Mouse (Mus musculus) heart, postnatal 14 days (tissue): ENCODE data around the gene Mgst3. TPM values are rescaled to one million over a fixed set of nuclear protein-coding genes. Genes with fewer than 3 reads are reported as not detected.

ENCODE experiments used
- DNase-seq, 2 experiments: peaks; one replicate each; pipeline ENCODE4 v3.0.0; 2021 to 2022
- intact Hi-C: fragments of 180-260 bp; cut with DNase I; formaldehyde crosslinking; loops from one replicate; pipeline ENCODE4 v1.15.1; 2025
- total RNA-seq, 2 experiments: library from RNA; stranded (reverse); gene quantifications; 2 replicates each; pipeline ENCODE4 v1.2.3; 2021

Mgst3 gene
- total RNA-seq, 2 experiments from 2014 or later = 217 to 220 TPM

DNA sequence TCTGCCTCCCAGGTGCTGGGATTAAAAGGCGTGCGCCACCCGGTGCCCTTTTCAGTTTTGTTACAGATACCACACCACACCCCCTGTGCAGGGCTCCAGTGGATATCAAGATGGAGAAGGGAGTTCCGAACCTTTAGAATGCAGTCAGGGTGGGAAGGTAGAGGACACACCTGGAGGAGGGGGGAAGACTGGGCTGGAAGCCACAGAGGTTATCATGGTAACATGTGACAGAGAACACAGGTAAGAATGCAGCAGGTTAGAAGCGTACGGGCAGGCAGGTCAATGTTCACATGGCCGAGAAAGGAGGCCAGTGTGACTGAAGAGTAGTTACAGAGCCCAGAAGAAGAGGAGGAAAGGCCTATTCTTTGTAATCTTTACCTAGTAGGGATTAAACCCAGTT is 4.1 kb downstream of the Mgst3 start:
- intact Hi-C loops = no loop called here
- DNase-seq = no peak

DNA sequence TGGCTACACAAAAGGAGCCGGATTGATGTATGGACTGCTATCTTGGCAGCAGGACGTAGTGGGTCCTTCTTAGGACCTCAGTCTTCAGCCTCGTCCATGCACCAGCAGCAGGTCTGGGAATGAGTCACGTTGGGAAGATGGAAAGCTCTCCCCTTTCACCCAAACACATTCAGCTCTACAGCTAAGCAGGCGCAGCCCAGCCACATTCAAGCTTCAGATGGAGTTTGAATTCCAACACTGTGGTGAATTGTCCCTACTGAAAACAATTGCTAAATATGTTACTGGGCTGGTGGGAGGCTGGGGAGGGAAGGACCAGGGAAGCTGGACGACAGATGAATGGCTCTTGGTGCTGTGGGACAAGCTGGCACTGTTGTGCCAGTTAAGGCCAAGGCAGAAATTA is 5.1 kb downstream of the Mgst3 start:
- intact Hi-C loops = no loop called here
- no peak for DNase-seq

DNA sequence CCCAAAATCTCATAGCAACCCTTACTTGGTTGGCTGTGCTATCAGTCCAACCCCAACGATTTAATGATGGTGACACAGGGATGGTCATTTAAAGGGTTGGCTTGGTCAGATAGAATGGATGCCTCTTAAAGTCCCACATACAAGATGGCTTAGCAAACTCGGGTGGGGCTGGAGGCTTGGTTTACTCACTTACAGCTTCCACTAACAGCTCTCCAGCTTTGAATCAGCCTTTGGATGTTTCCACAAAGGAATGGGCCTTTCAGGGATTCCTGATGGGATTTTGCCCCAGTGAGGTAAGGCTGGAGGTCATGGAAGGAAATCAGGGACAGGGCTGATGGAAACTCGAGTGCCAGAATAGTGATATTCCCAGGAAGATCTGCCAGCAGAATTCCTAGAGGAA is 5.8 kb downstream of the Mgst3 start:
- intact Hi-C loops = no loop called here
- DNase-seq = no peak

DNA sequence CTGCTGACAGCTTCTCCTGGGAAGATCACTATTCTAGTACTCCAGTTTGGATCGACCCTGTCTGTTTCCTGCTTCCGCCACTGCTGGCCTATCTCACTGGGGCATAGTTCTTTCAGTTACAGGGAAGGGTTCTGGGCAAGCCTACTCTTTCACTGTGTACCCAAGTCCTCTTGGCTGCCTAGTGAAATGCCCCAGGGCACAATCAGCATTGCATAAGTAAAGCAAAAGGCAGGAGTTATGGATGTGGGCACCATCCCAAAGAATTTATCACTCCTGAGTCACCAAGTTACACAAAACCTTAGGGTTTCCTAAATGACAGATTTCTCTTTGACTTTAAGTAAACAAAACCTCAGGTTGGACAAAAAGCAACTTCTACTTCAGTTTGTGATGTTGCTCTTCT is 6.3 kb downstream of the Mgst3 start:
- DNase-seq = no peak
- intact Hi-C loops = no loop called here

DNA sequence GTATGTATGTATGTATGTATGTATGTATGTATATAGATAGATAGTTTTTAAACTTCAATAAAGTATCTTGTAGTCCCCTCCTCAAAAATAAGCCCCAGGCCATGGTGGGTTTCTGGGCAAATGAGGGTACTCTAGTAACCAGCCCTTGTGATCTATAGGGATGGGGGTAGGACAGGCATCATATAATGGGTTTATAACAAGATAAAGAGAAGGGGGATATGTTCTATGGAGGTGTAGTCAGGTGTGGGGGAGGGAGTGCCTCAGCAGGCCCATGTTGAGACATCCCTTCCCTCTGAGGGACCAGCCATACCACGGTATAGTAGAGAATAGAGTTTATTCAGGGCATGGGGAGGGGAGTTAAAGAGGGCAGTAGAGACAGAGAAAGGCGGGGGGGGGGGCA is 7.2 kb downstream of the Mgst3 start:
- no peak for DNase-seq
- intact Hi-C loops = no loop called here

DNA sequence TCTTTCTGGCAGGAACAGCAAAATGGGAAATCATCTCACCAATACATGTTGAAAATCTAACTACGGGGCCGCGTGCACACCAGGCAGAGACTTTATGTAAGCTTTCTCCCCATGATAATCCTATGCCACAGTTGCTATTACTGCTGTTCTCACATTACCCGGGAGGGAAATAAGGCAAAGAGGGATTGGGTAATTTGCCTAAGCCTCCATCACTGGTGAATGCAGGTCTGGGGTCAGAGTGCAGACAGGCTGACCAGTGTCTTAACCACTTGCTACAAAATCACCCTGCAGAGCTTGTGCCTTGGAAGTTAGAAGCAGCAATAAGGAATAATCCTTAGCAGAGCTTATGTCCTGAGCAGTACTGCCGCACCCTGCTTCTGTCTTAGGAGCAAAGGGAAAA is 8.0 kb downstream of the Mgst3 start:
- intact Hi-C loops = no loop called here
- DNase-seq = no peak

DNA sequence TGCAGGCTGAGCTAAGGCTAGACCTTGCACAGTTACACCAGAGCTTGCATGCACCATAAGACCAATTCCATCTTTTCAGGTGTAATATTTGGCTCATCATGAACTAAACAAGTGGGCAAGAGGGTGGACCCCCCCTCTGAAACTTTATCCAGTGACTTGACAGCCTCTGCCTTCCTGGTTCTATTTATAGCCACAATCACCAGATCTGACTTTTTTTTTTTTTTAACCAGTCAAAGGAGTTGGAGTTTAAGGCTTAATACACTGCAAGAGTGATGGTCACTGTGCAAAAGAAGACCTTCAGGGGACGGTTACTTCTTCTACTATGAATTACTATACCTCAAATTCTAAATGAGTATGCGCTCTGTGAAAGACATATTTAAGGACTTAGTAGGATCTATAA is 8.4 kb downstream of the Mgst3 start:
- intact Hi-C loops = no loop called here
- no peak for DNase-seq

DNA sequence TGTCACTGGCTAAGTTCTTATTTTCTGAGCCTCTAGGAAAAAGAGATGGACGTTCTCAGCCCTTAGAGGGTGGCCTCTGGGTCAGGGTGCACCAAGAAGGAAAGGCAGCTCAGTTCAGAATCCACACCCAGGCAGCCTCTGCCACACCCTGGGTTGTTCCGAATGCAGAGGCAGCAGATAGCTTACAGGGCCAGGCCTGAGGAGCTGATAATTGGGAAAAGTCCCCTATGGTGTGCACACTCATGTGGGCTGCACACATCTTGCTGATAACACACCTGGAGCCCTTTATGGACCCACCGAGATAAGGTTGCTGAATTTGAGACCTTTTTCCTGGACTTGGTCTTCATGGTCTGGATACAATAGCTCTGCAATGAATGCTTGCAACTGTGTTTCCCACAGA is 9.5 kb downstream of the Mgst3 start:
- intact Hi-C loops = no loop called here
- no peak for DNase-seq

DNA sequence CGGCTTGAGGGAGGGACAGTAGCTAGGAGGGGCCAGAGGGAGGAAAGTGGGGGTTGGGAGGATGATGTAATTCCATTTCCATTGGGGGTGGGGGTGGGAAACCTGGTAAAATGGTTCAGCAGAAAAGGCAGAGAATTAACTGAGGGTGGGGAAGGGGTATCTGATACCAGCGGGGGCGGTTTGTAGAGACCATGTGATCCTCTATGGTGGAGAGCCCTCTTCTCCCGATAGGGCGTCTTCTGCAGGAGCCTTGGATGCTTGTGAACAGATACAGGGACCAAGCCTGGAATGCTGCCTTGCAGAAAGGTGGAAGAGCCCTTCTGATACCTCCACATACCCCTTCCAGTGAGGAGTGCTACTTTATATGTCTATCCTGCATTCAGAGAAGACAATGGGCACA is 10.5 kb downstream of the Mgst3 start:
- no peak for DNase-seq
- intact Hi-C loops = no loop called here

DNA sequence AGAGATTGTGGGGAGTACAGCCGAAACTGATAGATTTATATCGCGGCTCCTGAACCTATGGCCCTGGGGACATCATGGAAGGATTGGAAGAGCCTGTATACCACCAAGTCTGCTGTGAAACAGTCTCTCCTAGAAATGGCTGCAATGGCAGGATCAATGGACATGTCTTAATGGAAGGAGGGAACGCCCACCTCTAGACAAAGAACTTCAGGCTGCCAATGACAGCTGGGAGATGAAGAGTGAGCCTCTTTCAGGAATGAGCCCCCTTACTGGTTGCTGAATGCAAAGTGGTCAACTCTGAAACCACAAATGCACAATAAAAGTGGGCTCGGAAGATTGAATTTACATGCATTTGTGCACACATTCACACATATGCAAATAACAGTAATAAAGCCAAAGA is 10.9 kb downstream of the Mgst3 start:
- no peak for DNase-seq
- intact Hi-C loops = no loop called here

DNA sequence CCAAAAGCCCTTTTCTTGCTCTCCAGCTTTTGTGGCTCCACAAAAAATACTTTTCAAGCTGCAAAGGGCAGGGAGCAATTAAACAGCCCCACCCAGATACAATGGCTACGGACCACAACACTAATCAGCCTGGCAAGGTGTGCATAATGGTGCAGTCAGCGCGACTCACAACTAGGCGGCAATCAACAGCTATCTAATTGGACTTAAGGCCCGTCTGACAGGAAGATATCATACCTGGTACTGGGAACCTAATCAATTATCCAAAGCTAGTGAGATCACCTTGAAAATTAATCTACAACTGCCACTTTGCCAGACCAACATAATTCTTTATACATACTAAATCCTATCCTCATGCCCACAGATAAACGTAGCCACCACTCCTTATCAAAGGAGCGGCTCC is 11.3 kb downstream of the Mgst3 start:
- intact Hi-C loops = no loop called here

DNA sequence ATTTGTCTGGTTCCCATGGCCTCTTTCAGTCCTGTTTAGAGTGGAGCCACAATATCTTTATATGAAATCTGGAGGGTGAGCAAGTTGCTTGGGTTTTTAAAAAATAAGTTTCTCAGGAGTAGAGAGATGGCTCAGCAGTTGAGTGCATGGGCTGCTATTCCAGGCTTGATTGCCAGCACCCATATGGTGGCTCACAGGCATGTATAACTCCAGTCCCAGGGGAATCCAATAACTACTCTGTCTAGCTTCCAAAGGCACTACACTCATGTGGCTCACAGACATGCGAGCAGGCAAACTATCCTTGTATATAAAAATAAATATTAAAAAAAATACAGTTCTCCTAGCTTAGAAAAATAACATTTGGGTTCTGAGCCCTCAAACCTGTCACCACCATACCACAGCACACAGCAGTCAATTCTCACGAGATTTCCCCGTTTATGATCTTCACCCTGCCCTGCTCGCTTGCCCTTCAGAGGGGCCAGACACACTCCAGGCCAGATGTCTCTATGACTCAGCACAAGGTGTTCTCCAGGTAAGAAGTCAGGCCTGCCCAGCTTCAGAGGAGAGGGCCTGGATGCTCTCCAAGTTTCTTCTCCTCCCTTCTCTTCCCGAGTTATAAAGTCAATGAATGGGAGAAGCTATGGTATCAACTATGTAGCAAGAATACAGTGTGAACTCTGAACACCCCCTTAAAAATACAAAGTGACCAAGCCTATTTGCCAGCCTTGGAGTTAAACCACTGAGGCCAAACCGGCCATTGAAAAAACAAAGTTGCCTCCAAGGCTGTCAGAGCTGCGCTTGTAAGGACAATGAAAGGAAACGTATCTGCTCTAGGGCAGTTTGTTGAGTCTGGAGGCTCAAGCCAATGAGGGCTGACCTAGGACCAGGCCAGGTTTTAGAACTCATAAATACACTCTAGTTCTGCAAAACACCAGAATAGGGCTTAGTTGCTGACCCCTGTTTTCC is 12.3 kb downstream of the Mgst3 start:
- DNase-seq = no peak
- intact Hi-C loops = no loop called here

More for the DNA sequence above, 11.3 kb downstream of the Mgst3 start:
- DNase-seq = no peak

DNA sequence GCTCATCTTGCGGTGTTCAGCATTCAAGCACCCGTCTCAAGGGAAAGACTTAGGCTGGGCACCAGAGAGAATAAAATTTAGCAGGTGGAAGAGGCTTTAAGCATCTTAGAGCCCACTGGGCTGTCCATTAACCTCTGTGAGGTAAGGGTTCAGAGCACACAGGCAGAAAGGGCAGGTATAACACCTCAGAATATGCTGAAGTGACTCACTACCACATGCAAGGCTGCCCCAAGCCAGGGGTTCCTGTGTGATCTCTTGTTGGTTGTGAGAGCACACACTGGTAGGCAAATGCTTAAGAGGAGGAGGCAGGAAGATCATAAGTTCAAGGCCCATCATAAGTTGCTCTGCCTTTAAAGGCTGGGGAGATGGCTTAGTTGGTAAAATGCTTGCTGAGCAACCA is 13.4 kb downstream of the Mgst3 start:
- intact Hi-C loops = no loop called here
- no peak for DNase-seq

DNA sequence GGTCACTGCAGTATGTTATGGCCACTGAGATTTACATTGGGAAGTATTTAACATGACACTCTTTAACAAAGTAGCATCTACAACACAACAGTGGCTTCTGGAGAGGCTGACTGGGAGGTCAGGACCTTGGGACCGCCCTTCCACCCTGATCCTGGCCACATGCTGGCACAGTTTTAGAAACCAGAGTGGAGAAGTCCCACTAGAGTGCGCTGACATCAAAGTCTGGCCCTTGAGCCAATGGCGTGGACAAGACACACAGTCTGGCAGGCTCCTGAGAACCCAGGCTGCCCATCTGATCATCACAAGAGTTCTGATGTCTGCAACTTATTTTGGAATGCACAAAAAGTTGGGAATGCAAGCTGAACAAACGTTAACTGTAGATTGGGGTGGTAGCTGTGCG is 13.9 kb downstream of the Mgst3 start:
- intact Hi-C loops = no loop called here
- no peak for DNase-seq

DNA sequence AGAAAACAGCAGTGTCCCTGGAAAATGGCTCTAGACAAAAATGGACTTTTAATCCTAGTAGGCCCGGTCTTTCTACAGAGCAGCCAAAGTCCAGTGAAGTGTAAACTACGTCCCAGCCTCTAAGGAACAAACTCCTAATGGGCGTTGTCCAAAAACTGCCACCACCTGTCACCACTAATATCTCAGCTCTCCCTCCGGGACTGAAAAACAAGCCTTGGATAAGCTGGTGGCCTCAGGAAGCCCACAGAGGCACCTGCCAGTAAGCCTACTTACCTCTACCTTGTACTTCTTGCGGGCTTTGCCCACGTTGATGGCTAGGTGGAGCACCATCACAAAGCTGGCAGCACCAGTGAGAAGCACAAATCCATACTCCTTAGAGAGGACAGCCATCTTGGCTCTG is 15.6 kb downstream of the Mgst3 start:
- intact Hi-C loops = no loop called here
- no peak for DNase-seq

DNA sequence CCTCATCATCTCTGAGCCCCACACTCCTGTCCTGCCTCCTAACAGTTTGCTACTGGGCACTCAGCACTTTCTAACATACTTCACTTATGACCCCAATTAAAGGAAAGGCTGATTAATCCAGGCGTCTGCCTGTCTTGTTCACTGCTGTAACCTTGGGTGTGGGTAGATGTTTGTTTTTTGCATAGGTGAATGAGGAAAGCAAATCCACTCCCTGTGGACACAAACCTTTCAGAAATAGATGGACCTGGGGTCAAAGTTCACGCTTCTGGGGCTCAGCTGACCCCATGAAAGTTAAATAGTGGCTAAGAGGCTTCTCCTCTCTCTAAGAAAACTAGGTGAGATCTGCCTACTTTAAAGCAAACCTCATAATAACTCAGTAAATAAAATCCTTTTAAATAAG is 18.7 kb downstream of the Mgst3 start:
- intact Hi-C loops = no loop called here
- DNase-seq = no peak

DNA sequence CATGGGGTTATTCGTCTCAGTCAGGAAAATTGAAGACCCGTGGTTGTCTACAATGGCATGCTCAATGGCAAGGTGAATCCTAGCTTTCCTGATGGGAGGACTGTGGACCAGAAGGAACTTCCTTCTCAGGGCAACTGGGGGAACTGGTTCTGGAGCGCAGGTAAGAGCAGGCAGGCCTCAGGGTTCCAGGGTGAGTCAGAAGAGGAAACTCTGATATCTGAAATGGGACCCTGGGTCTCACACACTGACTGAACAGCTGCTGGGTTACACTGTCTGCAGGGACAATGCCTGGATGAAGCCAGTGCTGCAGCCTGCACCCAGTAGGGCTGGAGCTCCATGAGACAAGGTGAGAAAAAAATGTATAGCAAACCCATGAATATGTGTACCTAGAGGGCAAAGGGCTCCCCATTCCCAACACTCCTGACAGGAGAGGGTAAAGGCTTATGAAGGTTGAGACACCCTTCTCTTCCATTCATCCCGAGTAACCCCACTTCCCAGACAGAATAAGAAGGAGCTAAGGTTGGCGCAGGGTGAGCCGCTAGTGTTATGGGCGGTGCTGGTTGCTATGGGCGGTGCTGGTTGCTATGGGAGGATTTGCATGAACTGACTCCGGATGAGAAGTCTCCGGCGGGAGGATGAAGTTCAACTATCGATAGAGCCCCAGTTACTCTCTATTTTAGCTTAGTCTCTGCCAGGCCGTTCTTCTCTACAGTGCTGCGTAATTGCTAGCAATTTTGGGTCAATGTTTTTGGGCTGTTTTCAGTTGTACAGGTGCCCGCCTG is 19.4 kb downstream of the Mgst3 start:
- DNase-seq = peak; percentile 26 to 53
- intact Hi-C loops = no loop called here

DNA sequence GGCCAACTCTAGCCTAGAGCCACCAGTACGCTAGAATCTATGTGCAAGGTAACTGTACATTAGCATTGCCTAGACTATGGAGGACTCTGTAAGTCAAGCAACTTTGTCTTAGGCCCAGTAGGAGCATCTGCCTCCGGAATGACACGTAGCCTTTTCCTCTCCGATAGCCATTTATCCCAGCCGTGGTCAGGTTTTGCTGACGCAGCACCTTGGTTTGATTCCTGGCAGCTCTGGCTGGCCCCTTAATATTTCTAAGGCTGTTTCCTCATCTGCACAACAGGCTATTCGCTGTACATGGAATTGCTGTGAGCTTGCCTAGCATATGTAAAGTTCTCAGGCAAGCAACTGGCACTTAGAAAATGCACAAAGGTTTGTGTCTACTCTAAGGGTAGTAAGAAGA is 20.9 kb downstream of the Mgst3 start:
- no peak for DNase-seq
- intact Hi-C loops = no loop called here

DNA sequence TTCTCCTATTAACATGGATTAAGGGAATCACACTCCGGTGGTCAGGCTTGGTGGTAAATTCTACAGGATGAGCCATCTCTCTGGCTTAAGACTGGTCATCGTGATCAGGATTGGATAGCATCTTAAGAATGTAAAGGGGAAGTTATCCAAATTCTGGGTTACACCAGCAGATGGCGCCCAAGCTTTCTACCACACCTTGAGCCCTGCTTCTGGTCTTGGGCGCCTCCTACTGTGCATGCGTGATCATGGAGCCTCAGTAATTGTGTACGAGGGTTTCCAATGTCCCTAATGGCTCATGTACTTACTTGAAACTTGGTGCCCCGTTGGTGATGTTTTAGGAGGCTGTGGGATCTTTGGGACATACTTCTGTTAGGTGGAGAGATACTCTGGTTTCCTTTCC is 23.7 kb downstream of the Mgst3 start:
- DNase-seq = peak; percentile 88 to 92
- intact Hi-C loops = loop anchor here (1.0 kb wide), 2 partner anchors 24 to 150 kb away; no protein-coding TSS in a partner anchor

DNA sequence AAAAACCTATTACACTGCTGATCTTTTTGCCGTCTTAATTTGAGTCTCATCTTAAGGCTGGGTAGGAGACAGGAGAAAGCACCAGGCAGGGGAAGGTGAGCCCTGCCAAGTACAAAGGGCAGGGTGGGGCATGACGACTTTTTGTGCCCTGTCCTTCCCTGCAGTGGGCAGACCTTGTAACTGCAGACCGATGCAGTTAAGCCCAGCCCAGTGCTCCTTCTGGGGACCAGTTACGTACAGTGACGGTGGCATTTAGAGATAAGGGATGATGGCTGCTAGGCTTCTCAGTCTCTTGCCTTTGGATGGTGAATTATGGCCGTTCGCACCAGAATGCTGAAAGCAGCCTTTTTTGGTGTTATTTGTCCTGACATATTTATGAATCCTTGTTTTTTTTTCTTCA is 25.1 kb downstream of the Mgst3 start:
- intact Hi-C loops = no loop called here
- DNase-seq = no peak

DNA sequence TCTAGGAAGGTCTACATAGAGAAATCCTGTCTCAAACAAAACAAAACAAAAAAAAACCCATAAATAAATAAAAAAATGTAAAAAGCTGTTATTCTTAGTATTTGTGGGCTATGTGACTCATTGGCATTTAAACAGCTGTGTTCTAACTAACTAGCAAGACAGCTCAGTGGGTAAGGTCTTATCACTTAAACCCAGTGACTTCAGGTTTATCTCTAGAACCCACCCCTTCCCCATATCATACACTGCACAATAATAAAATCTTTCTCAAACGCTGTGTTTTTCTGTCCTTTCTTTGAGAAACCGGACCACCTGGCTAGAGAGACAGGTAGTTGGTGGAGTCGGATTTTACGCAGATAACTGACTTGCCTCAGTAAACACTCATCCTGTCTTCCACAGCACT is 25.6 kb downstream of the Mgst3 start:
- intact Hi-C loops = no loop called here
- DNase-seq = no peak

DNA sequence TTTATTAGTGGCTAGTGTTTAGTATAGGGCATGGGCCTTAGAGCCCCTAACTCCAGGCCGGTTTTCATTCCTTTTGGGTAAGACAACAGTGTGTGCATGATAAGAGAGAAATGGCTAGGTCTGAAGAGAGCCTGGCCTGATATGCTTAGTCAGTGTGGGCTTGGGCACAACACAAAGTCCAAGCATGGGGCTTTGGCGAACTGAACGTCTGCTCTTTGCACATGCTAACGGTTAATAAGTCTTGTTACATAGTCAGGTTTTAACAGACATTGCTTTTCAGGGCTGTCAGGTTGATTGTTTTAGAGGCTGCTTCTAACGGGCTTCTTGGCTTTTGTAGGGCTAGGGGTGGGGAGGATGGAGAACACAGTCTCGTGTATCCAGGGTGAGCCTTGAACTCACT is 27.0 kb downstream of the Mgst3 start:
- intact Hi-C loops = no loop called here
- no peak for DNase-seq
